Mouse (Mus musculus) neural tube, embryonic 11.5 days (tissue): ENCODE measurements at regions not wholly inside any gene's neighbourhood (a gene's known extent, or its start where the extent isn't known, plus 50 kb on each side); places are given as distances from the start of the nearest gene placed in this dataset.

Experiments
- ATAC-seq: fragments of 200-750 bp; cut with Nextera tagmentation; 2 replicates; pipeline ENCODE4 v1.8.0; 2017; ENCODE audit warnings: moderate number of reproducible peaks, mild to moderate bottlenecking, moderate TSS enrichment, moderate library complexity; ENCODE audit not compliant: insufficient read depth, low FRiP score, low TSS enrichment
- DNase-seq: peaks from one replicate; pipeline ENCODE4 v3.0.0-alpha.2; 2015; ENCODE audit warnings: low spot score
- H3K27ac ChIP-seq: fragments of 300-500 bp; sonication (generic); 2 replicates; pipeline ENCODE4 v1.5.1; 2014; ENCODE audit warnings: low read depth, mild to moderate bottlenecking, low read length
- H3K27me3 ChIP-seq: fragments of 300-500 bp; sonication (generic); 2 replicates; pipeline ENCODE4 v1.6.1; 2014; ENCODE audit warnings: mild to moderate bottlenecking, low read length, mixed read lengths; ENCODE audit not compliant: control insufficient read depth, insufficient read depth
- H3K36me3 ChIP-seq: fragments of 300-500 bp; sonication (generic); 2 replicates; pipeline ENCODE4 v1.6.1; 2014; ENCODE audit warnings: mild to moderate bottlenecking, low read length, moderate library complexity, mixed read lengths; ENCODE audit not compliant: control insufficient read depth, insufficient read depth
- H3K4me1 ChIP-seq: fragments of 300-500 bp; sonication (generic); 2 replicates; pipeline ENCODE4 v1.6.1; 2014; ENCODE audit warnings: low read length, mixed read lengths; ENCODE audit not compliant: control insufficient read depth, insufficient read depth
- H3K4me2 ChIP-seq: fragments of 300-500 bp; sonication (generic); 2 replicates; pipeline ENCODE4 v1.6.1; 2014; ENCODE audit warnings: low read depth, mild to moderate bottlenecking, moderate library complexity
- H3K4me3 ChIP-seq: fragments of 300-500 bp; sonication (generic); 2 replicates; pipeline ENCODE4 v1.5.1; 2014; ENCODE audit warnings: low read depth, low read length
- H3K9ac ChIP-seq: fragments of 300-500 bp; sonication (generic); 2 replicates; pipeline ENCODE4 v1.6.1; 2014; ENCODE audit warnings: mild to moderate bottlenecking, low read length
- H3K9me3 ChIP-seq: fragments of 300-500 bp; sonication (generic); 2 replicates; pipeline ENCODE4 v1.6.1; 2016; ENCODE audit warnings: low read length; ENCODE audit not compliant: control insufficient read depth
- WGBS: fragments of 180-500 bp; shearing (Covaris S2); extraction: QIAGEN DNeasy Blood & Tissue Kit; methylation state at CpG from one replicate; pipeline ENCODE4 v1.1.7; 2014; 5-methylcytosine and 5-hydroxymethylcytosine counted together

- Histone ChIP-seq H3K4me3 (no peak overlapping the region), H3K9me3 (no peaks in the 10 kb centered on the region), H3K9ac (no peak overlapping the region), H3K27me3 (no peaks in the 10 kb centered on the region), H3K36me3 (no peaks in the 10 kb centered on the region), H3K4me1 (peaks cover 8% of the 10 kb centered on the region), H3K27ac (no peak overlapping the region), H3K4me2 (no peak overlapping the region)
- no peak for ATAC-seq
- no peak for DNase-seq
- 86% methylated on average over 10 of the region's 10 CpGs for WGBS
Measured at GRCm38 (mm10) chr12:29248459-29248858, 279.7 kb upstream of the Myt1l start.

GRCm38 (mm10) chr12:29256103-29256502 lies 272.1 kb upstream of the Myt1l start:
- H3K27ac ChIP-seq = no peak overlapping the region
- DNase-seq = no peak
- no peaks in the 10 kb centered on the region for H3K36me3 ChIP-seq
- no peak overlapping the region for H3K4me2 ChIP-seq
- no peak for ATAC-seq
- H3K4me1 ChIP-seq = peaks cover 17% of the 10 kb centered on the region
- no peak overlapping the region for H3K9ac ChIP-seq
- H3K27me3 ChIP-seq = no peaks in the 10 kb centered on the region
- H3K4me3 ChIP-seq = no peak overlapping the region
- no peaks in the 10 kb centered on the region for H3K9me3 ChIP-seq
- WGBS = 93% methylated on average over 4 of the region's 4 CpGs

GRCm38 (mm10) chr12:29257011-29257734 lies 271.0 kb upstream of the Myt1l start:
- H3K9ac ChIP-seq = no peak overlapping the region
- 0 out of 2 replicates have a peak, but pooled peaks have one; percentile 58 for ATAC-seq
- WGBS = 12% methylated on average over 7 of the region's 7 CpGs

GRCm38 (mm10) chr12:29257735-29258547 lies 270.2 kb upstream of the Myt1l start:
- Histone ChIP-seq H3K9ac (peak overlapping the region; percentile 33; the same call in 1 of the 2 replicates), H3K4me2 (no peak overlapping the region)
- WGBS = 24% methylated on average over 16 of the region's 16 CpGs

More at GRCm38 (mm10) chr12:29257011-29257734, 271.0 kb upstream of the Myt1l start:
- H3K27ac ChIP-seq = peak overlapping the region; percentile 66
- H3K4me2 ChIP-seq = no peak overlapping the region
- H3K27me3 ChIP-seq = no peaks in the 10 kb centered on the region
- no peaks in the 10 kb centered on the region for H3K9me3 ChIP-seq
- peak; percentile 54 for DNase-seq
- peaks cover 17% of the 10 kb centered on the region for H3K4me1 ChIP-seq
- H3K36me3 ChIP-seq = no peaks in the 10 kb centered on the region
- no peak overlapping the region for H3K4me3 ChIP-seq

GRCm38 (mm10) chr12:29258548-29258874 lies 269.7 kb upstream of the Myt1l start:
- Histone ChIP-seq H3K27me3 (no peaks in the 10 kb centered on the region), H3K4me3 (no peak overlapping the region), H3K4me2 (no peak overlapping the region), H3K4me1 (peaks cover 17% of the 10 kb centered on the region), H3K9me3 (no peaks in the 10 kb centered on the region), H3K9ac (peak overlapping the region; percentile 33; the same call in 1 of the 2 replicates), H3K36me3 (no peaks in the 10 kb centered on the region), H3K27ac (0 out of 2 replicates have a peak overlapping the region, but pooled peaks have one; percentile 2)
- no peak for DNase-seq
- no peak for ATAC-seq

More at GRCm38 (mm10) chr12:29257735-29258547, 270.2 kb upstream of the Myt1l start:
- Histone ChIP-seq H3K27me3 (no peaks in the 10 kb centered on the region), H3K27ac (peak overlapping the region; percentile 66; the same call in 1 of the 2 replicates), H3K4me3 (no peak overlapping the region), H3K36me3 (no peaks in the 10 kb centered on the region), H3K4me1 (peaks cover 17% of the 10 kb centered on the region), H3K9me3 (no peaks in the 10 kb centered on the region)
- ATAC-seq = 0 out of 2 replicates have a peak, but pooled peaks have one; percentile 20
- DNase-seq = peak; percentile 72

- no peak overlapping the region for H3K4me2 ChIP-seq
- no peaks in the 10 kb centered on the region for H3K27me3 ChIP-seq
- no peak overlapping the region for H3K9ac ChIP-seq
- no peak overlapping the region for H3K27ac ChIP-seq
- H3K4me1 ChIP-seq = peaks cover 17% of the 10 kb centered on the region
- H3K9me3 ChIP-seq = no peaks in the 10 kb centered on the region
- H3K36me3 ChIP-seq = no peaks in the 10 kb centered on the region
- DNase-seq = no peak
- ATAC-seq = no peak
- WGBS = 83% methylated on average over 7 of the region's 7 CpGs
- no peak overlapping the region for H3K4me3 ChIP-seq
Measured at GRCm38 (mm10) chr12:29258966-29259365, 269.2 kb upstream of the Myt1l start.

- 93% methylated on average over 4 of the region's 4 CpGs for WGBS
- H3K9me3 ChIP-seq = no peaks in the 10 kb centered on the region
- H3K27me3 ChIP-seq = no peaks in the 10 kb centered on the region
- no peak overlapping the region for H3K4me3 ChIP-seq
- no peak overlapping the region for H3K4me2 ChIP-seq
- no peaks in the 10 kb centered on the region for H3K4me1 ChIP-seq
- ATAC-seq = no peak
- H3K9ac ChIP-seq = no peak overlapping the region
- no peak overlapping the region for H3K27ac ChIP-seq
- no peaks in the 10 kb centered on the region for H3K36me3 ChIP-seq
- no peak for DNase-seq
Measured at GRCm38 (mm10) chr12:29274166-29274565, 254.0 kb upstream of the Myt1l start.

- WGBS = 79% methylated on average over 4 of the region's 4 CpGs
- Histone ChIP-seq H3K9ac (no peak overlapping the region), H3K4me2 (no peak overlapping the region), H3K27me3 (no peaks in the 10 kb centered on the region), H3K27ac (no peak overlapping the region), H3K4me1 (peaks cover 8% of the 10 kb centered on the region), H3K9me3 (no peaks in the 10 kb centered on the region), H3K4me3 (no peak overlapping the region), H3K36me3 (no peaks in the 10 kb centered on the region)
- DNase-seq = no peak
- no peak for ATAC-seq
Measured at GRCm38 (mm10) chr12:29275676-29276075, 252.5 kb upstream of the Myt1l start.
